Mouse (Mus musculus): ENCODE data around the gene Cdh16. TPM values are rescaled to one million over a fixed set of nuclear protein-coding genes. Genes with fewer than 3 reads are reported as not detected.
A peak's percentile ranks its signal among the peaks of the same experiment; 100 is the strongest.

The Cdh16 gene
- polyA plus RNA-seq, 2 experiments from 2014 or later: not detected

DNA sequence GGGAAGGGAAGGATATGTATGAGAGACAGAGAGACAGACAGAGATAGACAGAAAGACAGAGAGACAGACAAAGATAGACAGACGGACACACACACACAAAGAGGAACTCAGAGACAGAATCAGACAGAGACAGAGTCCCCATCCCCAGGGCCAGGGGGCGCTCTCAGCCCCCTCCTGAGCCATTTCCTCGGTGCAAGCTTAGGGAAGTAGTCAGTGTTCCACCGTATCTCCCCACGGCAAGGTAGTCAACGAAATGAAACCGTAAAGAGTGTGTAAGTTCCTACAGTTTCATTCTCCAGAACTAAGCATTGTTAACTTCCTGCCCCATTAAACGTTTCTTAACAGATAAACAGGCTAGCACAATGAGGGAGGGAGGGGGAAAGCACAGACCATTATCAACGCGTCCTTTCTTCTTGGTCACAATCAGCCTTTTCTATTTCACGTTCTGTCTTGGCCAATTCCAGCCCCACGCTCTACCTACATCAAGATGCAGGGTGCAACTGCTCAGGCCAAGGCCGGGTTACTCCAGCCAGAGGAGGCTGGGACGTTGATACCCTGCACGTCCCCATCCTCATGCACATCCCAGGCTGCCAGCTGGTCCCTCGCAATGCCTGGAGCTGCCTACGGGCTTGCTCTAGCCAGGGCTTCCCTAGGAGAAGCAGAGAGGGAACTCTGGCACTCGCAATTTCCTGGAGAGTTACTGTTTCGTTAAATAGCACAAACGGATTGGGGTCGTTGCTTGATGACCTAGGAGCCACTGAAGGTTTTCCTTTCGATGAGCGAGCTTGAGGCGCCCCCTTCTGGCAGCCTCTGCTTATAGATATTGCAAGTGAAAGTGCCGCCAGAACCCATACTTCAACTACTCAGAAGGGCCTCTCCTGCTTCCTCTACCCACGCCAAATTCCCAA lies 53.5 kb downstream of the Cdh16 start:
- peak; percentile 87 for ATAC-seq

DNA sequence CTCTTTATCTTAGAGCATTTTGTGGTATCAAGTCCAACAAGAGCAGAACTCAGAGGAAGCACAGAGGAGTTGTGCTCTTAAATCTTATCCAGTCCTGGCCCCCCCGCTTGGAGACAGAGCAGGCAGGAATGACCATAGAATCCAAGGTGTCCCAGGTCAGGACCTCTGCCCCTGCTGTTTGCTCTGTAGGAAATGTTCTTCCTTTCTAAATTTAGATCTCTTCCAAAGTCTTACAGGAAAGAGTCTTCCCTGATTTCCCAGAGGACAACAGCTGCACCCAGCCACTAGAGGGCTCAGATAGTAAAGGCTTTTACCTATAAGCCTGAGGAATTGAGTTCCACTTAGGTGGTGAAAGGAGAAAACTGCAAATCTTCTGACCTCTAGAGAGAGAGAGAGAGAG lies 54.6 kb downstream of the Cdh16 start:
- ATAC-seq: no peak

DNA sequence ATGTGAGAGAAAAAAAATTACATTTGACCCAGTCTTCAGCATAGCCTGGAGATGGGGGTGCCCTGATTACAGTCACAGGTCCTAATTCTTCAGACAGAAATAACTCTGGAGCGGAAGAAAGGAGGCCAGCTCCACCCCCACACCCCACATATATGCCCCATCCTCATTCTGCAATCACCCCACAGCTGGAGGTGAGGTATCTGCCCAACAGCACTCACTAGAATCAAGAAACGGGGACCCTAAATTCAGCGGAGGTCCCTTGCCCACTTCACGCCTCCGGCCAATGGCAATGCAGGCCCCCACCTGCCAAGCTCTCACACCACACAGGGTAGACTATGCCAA lies 58.8 kb downstream of the Cdh16 start:
- no peak for ATAC-seq

DNA sequence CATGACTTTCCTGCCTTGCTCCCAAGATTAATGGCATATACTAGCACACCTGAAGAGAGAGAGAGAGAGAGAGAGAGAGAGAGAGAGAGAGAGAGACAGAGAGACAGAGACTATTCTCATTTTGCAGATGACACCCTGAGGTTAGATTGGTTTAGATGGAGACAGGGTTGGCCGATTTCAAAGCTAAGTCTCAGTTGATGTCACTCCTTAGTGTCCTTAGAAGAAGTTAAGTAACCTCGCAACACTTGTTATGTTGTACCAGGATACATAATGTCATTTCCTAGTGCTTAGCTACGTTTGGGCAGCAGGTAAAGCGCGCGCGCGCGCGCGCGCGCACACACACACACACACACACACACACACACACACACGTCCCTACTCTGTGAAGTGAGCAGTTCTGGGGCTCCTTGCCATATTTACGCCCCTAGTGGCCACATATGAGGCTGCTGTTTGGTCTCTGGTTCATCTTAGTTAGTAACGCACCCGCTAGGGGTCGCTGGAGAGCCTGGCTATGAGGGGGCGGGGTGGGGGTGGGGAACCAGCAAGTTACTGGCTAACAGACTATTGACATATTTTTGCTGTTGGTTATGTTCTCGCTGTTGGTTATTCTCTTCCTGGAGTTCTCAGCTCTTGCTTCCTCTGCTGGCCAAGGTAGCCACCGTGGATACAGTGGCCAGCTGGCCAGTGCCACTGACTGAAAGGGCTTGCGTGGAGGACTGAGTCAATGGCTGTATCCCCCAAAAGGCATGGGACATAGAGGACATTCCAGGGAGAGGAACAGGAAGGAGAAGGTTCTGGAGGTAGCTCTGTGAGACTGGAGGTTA lies 59.4 kb downstream of the Cdh16 start:
- peak; percentile 99 for ATAC-seq

DNA sequence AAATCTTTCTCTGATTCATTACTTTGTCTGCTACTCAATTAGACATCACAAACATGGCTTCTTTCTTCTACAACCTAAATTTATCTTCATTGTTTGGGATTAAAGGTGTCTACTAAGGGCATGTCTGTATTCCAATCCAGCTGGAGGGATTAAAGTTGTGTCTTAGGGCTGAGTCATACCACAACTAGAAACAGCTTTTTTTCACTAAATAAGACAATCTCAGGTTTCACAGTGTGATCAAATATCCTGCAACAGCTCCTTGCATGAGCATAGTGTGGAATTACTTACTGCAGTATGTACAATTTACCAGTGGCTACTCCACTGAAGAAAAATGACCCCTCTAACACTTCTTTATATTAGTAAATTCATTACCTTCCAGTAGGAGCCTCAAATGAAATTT lies 63.5 kb downstream of the Cdh16 start:
- no peak for ATAC-seq

DNA sequence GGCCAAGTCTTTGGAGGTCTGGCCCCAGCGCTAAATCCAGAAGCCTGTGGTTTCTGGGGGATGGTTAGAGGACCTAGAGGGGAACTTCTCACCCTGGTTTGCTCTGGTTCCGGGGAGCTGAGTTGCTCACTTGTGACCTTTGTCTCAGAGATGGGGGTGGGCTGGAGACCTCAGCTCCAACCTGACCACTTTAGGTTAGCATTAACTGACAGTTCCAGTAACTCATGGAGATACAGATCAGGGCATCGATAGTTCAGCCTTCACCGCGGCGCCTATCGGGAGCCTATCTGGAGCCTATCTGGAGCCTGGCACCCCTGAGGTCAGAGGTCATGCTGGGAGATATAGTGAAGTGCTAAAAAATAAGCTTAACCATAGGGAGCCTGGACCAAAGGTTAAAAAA lies 67.0 kb downstream of the Cdh16 start:
- no peak for ATAC-seq

DNA sequence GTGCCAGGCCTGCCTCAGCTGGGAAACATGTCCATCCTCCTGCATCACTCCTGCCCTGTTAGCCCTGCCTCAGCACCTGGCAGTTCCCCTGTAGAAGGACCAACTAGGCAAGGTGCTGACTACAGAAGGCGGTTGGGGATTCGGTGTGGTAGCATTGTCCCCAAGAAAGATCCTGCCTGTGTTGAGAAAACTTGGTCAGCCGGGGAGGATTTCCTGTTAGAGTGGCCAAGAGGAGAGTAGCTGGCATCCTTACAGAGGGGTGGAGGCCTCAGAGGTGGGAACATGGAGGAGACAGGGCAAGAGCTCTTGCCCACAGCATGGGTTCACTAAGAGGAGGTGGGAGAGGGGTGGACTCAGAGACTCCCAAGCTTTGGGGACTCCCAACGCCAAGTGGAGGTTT lies 69.0 kb downstream of the Cdh16 start:
- no peak for ATAC-seq

Other genes starting within 250 kb of the Cdh16 start
- gene Cmtm4, start 228.6 kb downstream of the Cdh16 start, polyA plus RNA-seq (2017; shearing (Covaris generic)): under 1 TPM; 0.16 to 0.43 TPM
- 10 to 100 TPM; 28.1 to 31.0 TPM for gene Dync1li2, start 181.3 kb downstream of the Cdh16 start, polyA plus RNA-seq (2017; shearing (Covaris generic))
- under 1 TPM in 1 of 2 experiments, not detected in 1; 0.42 TPM for gene Terb1, start 114.5 kb downstream of the Cdh16 start, polyA plus RNA-seq (2017; shearing (Covaris generic))
- 10 to 100 TPM; 80.6 to 94.4 TPM for gene Nae1, start 89.8 kb downstream of the Cdh16 start, polyA plus RNA-seq (2017; shearing (Covaris generic))
- 1 to 10 TPM; 4.5 to 7.3 TPM for gene Car7, start 89.7 kb downstream of the Cdh16 start, polyA plus RNA-seq (2017; shearing (Covaris generic))
- gene Pdp2, start 32.9 kb downstream of the Cdh16 start, polyA plus RNA-seq (2017; shearing (Covaris generic)): 10 to 100 TPM; 21.4 to 28.3 TPM
- gene Rrad, start 6.9 kb upstream of the Cdh16 start, polyA plus RNA-seq (2017; shearing (Covaris generic)): 10 to 100 TPM; 12.1 to 12.8 TPM
- gene Ciao2b, start 17.6 kb upstream of the Cdh16 start, polyA plus RNA-seq (2017; shearing (Covaris generic)): 100 to 1,000 TPM; 113 to 122 TPM
- under 1 TPM in 1 of 2 experiments, not detected in 1; 0.38 TPM for gene Ces2a, start 109.6 kb upstream of the Cdh16 start, polyA plus RNA-seq (2017; shearing (Covaris generic))
- gene Ces2b, start 207.2 kb upstream of the Cdh16 start, polyA plus RNA-seq (2017; shearing (Covaris generic)): not detected
- gene Ces2c, start 222.7 kb upstream of the Cdh16 start, polyA plus RNA-seq (2017; shearing (Covaris generic)): 10 to 100 TPM; 22.1 to 39.8 TPM